Mouse (Mus musculus) heart, postnatal 0 days (tissue): Measurements from ENCODE around the gene Xxylt1.

ENCODE experiments used
- CTCF ChIP-seq: IDR thresholded peaks from 2 replicates; pipeline ENCODE4 v1.5.1; 2016; ENCODE audit warnings: antibody characterized with exemption, control low read depth, low read depth
- EP300 ChIP-seq: IDR thresholded peaks from 2 replicates; pipeline ENCODE4 v1.6.1; 2016; ENCODE audit warnings: antibody characterized with exemption, low read depth

- TF ChIP-seq CTCF = no peak
- no peak for TF ChIP-seq EP300
Observed at GRCm38 (mm10) chr16:30979905-30980304, 101.3 kb downstream of the Xxylt1 start.
